Mouse (Mus musculus) hindbrain, embryonic 16.5 days (tissue): ENCODE data around the gene Npm1. TPM values are rescaled to one million over a fixed set of nuclear protein-coding genes. Genes with fewer than 3 reads are reported as not detected.

ENCODE experiments used
- ATAC-seq: fragments of 200-750 bp; cut with Nextera tagmentation; 2 replicates; pipeline ENCODE4 v1.8.0; 2017; ENCODE audit warnings: moderate TSS enrichment, moderate library complexity
- H3K27ac ChIP-seq: fragments of 300-500 bp; sonication (generic); 2 replicates; pipeline ENCODE4 v1.5.1; 2014; ENCODE audit warnings: low read depth, mild to moderate bottlenecking, control low read depth, low read length, moderate library complexity
- H3K27me3 ChIP-seq: fragments of 300-500 bp; sonication (generic); replicated peaks from 2 replicates; pipeline ENCODE4 v1.6.1; 2014; ENCODE audit warnings: low read length; ENCODE audit not compliant: control insufficient read depth, insufficient read depth
- H3K36me3 ChIP-seq: fragments of 300-500 bp; sonication (generic); 2 replicates; pipeline ENCODE4 v1.6.1; 2014; ENCODE audit warnings: mild to moderate bottlenecking, low read length, moderate library complexity, mixed read lengths; ENCODE audit not compliant: control insufficient read depth, insufficient read depth
- H3K4me1 ChIP-seq: fragments of 300-500 bp; sonication (generic); 2 replicates; pipeline ENCODE4 v1.6.1; 2014; ENCODE audit warnings: low read depth, low read length; ENCODE audit not compliant: control insufficient read depth, insufficient read depth
- H3K4me2 ChIP-seq: fragments of 300-500 bp; sonication (generic); 2 replicates; pipeline ENCODE4 v1.6.1; 2014; ENCODE audit warnings: mild to moderate bottlenecking, low read length, control low read depth, moderate library complexity
- H3K4me3 ChIP-seq: fragments of 300-500 bp; sonication (generic); 2 replicates; pipeline ENCODE4 v1.5.1; 2014; ENCODE audit warnings: mild to moderate bottlenecking, low read length, control low read depth, moderate library complexity
- H3K9ac ChIP-seq: fragments of 300-500 bp; sonication (generic); 2 replicates; pipeline ENCODE4 v1.6.1; 2014; ENCODE audit warnings: low read depth, mild to moderate bottlenecking, control low read depth, low read length, moderate library complexity
- H3K9me3 ChIP-seq: fragments of 300-500 bp; sonication (generic); 2 replicates; pipeline ENCODE4 v1.6.1; 2014; ENCODE audit warnings: mild to moderate bottlenecking, low read length, moderate library complexity; ENCODE audit not compliant: control insufficient read depth
- WGBS: fragments of 180-500 bp; shearing (Covaris S2); extraction: QIAGEN DNeasy Blood & Tissue Kit; methylation state at CpG from one replicate; pipeline ENCODE4 v1.1.7; 2014; 5-methylcytosine and 5-hydroxymethylcytosine counted together
- polyA plus RNA-seq: library from polyadenylated mRNA; unstranded; fragments of >200 nt; fragmentation: Nextera tagmentation; extraction: Ambion mirVana; gene quantifications from 2 replicates; pipeline ENCODE4 v1.2.1, GENCODE M21; 2015

Gene Npm1
- polyA plus RNA-seq, 1 experiment from 2014 or later, result 353 TPM

DNA sequence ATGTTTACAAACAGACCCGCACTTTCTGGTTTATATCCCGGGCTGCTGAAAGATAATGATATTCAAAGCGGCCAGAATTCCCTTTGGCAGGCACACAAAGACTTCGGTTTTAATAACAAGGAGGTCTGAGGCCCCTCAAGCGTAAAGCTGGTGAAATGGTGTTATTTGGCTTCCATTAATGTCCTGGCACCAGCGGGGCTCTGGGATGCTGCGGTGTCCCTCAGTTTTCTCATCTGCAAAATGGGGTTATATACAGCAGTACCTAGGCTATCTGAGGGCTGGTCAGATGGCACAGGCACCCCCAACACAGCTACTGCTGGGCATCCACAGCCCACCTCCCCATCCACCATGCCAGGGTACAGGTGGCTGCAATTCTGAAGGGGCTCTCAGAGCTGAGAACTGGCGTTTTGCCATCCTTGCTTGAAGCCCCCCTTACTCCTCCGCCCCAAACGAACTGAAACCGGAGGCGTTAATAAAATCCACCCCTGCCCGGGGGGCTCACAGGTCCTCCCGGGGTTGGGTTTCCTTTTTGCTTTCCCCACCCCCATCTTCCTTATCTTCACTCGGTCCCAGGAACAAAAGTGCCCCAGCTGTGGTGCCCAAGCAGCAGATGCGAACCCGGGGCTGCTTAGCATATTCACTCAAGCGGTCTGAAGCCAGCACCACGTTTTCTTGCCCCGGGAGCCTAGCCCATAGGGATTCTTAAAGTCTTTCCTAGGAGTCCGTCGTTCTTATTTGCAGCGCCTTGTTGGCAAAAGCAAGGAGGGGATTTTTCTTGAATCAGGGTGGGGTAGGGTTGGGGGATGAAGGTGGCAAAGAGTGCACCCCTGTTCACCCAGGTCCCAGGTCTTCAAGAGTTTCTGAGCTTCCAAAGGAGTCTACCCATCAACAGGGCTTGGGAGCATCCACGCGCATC is 32.8 kb upstream of the Npm1 start:
- no peak overlapping the region for H3K27ac ChIP-seq
- peak overlapping the region; percentile 4; the same call in 1 of the 2 replicates for H3K4me2 ChIP-seq
- H3K27me3 ChIP-seq, result peaks cover 54% of the 10 kb centered on the region
- no peak overlapping the region; the same call in 1 of the 2 replicates for H3K9ac ChIP-seq
- H3K4me3 ChIP-seq, result no peak overlapping the region
- peaks cover 2% of the 10 kb centered on the region for H3K4me1 ChIP-seq
- peaks cover 8% of the 10 kb centered on the region for H3K9me3 ChIP-seq
- ATAC-seq, result no peak
- 5% methylated on average over 25 of the region's 25 CpGs for WGBS
- no peaks in the 10 kb centered on the region for H3K36me3 ChIP-seq

DNA sequence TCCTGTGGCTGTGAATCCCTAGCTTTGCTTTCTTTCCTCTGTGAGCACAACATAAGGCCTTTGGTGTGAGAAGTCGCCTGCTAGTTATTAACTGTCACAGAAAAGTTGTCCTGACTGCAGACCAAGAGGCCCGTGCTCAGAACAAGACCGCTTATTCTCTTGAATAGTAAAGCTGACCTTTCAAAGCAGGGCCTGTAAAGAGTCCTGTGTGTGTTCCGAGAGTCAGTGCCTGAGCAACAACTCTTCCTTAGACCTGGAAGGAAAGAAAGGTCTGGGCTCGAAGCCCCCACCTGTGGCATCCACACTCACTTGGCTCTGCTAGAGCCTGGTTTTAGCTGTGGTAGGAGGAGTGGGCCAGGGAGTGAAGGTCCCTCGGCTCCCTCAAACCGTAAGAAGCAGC is 32.1 kb upstream of the Npm1 start:
- no peak overlapping the region for H3K9ac ChIP-seq
- H3K27ac ChIP-seq, result no peak overlapping the region
- H3K36me3 ChIP-seq, result no peaks in the 10 kb centered on the region
- H3K4me2 ChIP-seq, result no peak overlapping the region
- ATAC-seq, result no peak
- peaks cover 58% of the 10 kb centered on the region for H3K27me3 ChIP-seq
- H3K4me1 ChIP-seq, result no peaks in the 10 kb centered on the region
- H3K9me3 ChIP-seq, result peaks cover 8% of the 10 kb centered on the region
- WGBS, result 18% methylated on average over 7 of the region's 7 CpGs
- no peak overlapping the region for H3K4me3 ChIP-seq

DNA sequence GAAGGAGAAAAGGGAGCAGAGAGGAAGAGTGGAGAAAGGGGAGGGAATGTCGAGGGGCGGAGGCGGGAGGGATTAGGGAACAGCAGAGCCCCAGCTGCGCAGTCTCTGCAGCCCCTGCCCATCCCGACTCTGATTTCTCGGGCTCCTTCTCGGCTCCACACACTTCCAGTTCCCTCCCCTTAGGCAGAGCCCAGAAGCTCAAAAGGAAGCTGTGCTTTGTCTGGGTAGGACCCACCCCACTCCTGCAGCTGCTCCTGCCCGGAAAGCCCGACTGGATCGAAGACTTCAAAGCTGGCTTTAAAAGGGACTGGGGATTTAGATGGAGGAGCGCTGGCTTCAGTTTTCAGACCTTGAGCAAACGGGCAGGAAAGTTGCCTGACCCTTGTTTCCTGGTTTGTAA is 30.7 kb upstream of the Npm1 start:
- no peaks in the 10 kb centered on the region for H3K36me3 ChIP-seq
- no peak overlapping the region for H3K4me3 ChIP-seq
- no peaks in the 10 kb centered on the region for H3K4me1 ChIP-seq
- WGBS, result under 1% methylated on average over 12 of the region's 12 CpGs
- H3K27me3 ChIP-seq, result peaks cover 54% of the 10 kb centered on the region
- no peak overlapping the region for H3K27ac ChIP-seq
- peak; percentile 46; the same call in 1 of the 2 replicates for ATAC-seq
- H3K9ac ChIP-seq, result no peak overlapping the region
- H3K4me2 ChIP-seq, result no peak overlapping the region
- peaks cover 8% of the 10 kb centered on the region for H3K9me3 ChIP-seq

DNA sequence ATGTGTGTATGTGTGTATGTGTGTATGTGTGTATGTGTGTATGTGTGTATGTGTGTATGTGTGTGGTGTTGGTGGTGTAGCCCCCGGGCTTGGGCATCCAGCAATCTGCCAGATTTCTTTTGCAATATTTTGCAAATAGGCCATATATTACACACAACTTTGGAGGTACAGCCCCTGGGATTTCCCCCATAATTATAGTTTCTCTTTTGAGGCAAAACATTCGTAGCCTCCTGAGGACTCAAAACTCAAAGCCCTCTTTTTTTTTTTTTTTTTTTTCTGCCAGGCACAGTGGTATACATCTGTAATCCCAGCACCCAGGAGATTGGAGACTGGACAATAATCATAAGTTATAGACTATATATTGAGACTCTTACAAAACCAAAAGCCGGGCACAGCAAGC is 18.8 kb upstream of the Npm1 start:
- Histone ChIP-seq H3K36me3 (no peaks in the 10 kb centered on the region), H3K4me2 (no peak overlapping the region), H3K9me3 (no peaks in the 10 kb centered on the region), H3K9ac (no peak overlapping the region), H3K27ac (no peak overlapping the region), H3K27me3 (peaks cover 4% of the 10 kb centered on the region), H3K4me1 (peaks cover 6% of the 10 kb centered on the region), H3K4me3 (no peak overlapping the region)
- 83% methylated on average over 3 of the region's 3 CpGs for WGBS
- no peak for ATAC-seq

DNA sequence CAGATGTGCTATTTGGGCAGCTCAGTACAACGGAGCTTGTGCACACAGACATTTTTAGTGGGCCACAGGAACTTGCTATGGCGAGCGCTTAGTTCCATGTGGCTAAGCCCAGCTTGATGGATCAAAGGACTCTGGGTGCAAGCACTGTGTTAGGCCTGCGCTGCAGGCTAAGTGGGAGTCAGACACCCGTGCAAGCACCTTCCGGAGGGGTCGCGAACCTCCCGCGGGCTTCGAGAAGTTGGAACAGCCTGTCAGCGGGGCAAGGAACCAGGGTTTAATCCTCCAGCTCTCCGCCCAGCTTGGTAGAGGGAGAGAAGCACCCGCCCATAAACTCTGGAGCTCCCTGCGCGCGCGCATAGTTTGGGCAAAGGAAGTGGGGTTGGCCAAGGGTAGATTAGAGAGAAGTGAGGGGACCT is 17.7 kb upstream of the Npm1 start:
- 4% methylated on average over 18 of the region's 18 CpGs for WGBS
- Histone ChIP-seq H3K9me3 (no peaks in the 10 kb centered on the region), H3K4me2 (peak overlapping the region; percentile 36), H3K4me3 (no peak overlapping the region), H3K27ac (no peak overlapping the region), H3K36me3 (no peaks in the 10 kb centered on the region), H3K4me1 (peaks cover 6% of the 10 kb centered on the region), H3K27me3 (peaks cover 4% of the 10 kb centered on the region), H3K9ac (no peak overlapping the region)
- peak; percentile 51 for ATAC-seq

DNA sequence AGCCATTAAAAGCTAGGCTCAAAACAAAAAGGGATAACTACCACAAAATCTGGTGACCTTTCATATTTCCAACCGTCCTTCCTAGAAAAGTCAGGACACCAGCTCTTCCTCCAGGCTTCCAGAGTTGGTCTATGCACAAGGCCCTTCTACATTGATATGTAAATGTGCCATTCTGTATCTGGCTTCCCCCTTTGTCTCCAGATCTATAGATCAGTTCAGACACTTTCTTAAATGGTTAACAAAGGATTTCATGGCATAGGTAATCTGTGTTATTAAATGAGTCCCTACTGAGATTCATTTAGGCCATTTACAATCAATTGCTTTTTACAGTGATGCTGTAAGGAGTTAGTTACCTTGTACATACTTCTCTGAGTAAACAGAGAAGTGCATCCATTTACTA is 16.8 kb upstream of the Npm1 start:
- 24% methylated on average over 1 of the region's 1 CpGs for WGBS
- Histone ChIP-seq H3K36me3 (no peaks in the 10 kb centered on the region), H3K9ac (no peak overlapping the region), H3K4me3 (no peak overlapping the region), H3K27me3 (peaks cover 4% of the 10 kb centered on the region), H3K4me2 (no peak overlapping the region), H3K9me3 (no peaks in the 10 kb centered on the region), H3K27ac (no peak overlapping the region), H3K4me1 (peaks cover 6% of the 10 kb centered on the region)
- ATAC-seq, result no peak

DNA sequence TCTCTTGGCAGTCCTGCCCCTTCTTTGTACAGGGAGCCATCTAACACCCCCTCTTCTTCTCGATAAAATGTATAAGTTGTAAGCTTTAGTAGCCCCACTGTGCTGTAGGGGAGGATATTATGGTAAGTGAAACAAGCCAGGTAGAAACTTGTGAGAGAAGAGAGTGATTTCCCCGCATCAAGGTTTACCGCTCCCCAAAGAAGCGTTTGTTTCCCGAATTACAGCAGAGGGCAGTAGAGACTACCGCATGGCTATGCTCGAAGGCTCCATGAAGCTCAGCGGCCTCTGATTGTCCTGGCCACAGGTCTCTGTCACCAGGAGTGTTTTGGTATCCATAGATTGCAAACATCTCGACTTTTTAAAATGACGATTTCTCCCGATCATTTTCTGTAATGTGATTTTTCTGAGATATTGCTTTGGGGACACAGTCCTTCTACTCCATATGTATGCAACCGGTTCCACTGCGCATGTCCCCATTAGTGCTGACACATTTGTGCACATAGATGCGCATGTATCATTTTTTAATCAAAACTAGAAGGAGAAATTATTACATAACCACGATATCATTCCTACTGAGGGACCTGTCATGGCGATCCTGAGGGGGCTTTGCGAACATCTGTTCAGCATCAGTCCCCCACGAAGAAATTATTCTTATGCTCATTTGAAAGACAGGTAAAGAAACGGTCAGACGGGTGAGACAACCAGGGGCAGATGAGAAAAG is 13.7 kb upstream of the Npm1 start:
- H3K27ac ChIP-seq, result no peak overlapping the region
- H3K9me3 ChIP-seq, result no peaks in the 10 kb centered on the region
- H3K4me1 ChIP-seq, result peaks cover 6% of the 10 kb centered on the region
- H3K4me3 ChIP-seq, result no peak overlapping the region
- H3K4me2 ChIP-seq, result no peak overlapping the region; the same call in 1 of the 2 replicates
- 27% methylated on average over 20 of the region's 20 CpGs for WGBS
- peak; percentile 74 for ATAC-seq
- H3K9ac ChIP-seq, result no peak overlapping the region
- H3K36me3 ChIP-seq, result no peaks in the 10 kb centered on the region
- peaks cover 4% of the 10 kb centered on the region for H3K27me3 ChIP-seq

DNA sequence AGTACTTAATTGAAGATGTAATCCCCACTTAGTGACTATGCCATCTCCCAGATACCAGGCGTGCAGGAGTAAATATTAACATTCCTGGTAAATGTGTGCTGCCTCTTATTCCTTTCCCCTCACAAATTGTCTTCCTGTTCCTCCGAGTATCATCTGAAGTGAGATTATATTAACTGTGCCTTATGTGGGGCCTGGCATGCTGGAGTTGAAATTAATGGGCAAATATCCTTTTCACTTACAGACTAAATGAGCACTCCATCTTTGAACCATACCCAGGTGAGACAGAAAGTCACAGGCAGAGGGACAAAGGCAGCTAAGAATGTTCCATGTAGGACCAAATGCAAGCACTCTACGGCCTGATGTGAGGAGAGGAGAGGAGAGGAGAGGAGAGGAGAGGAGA is 12.8 kb upstream of the Npm1 start:
- no peak for ATAC-seq
- H3K36me3 ChIP-seq, result no peaks in the 10 kb centered on the region
- 67% methylated on average over 3 of the region's 3 CpGs for WGBS
- H3K27ac ChIP-seq, result no peak overlapping the region
- no peak overlapping the region for H3K4me3 ChIP-seq
- no peak overlapping the region for H3K9ac ChIP-seq
- no peak overlapping the region for H3K4me2 ChIP-seq
- H3K4me1 ChIP-seq, result peaks cover 3% of the 10 kb centered on the region
- H3K9me3 ChIP-seq, result no peaks in the 10 kb centered on the region
- no peaks in the 10 kb centered on the region; the same call in 1 of the 2 replicates for H3K27me3 ChIP-seq

DNA sequence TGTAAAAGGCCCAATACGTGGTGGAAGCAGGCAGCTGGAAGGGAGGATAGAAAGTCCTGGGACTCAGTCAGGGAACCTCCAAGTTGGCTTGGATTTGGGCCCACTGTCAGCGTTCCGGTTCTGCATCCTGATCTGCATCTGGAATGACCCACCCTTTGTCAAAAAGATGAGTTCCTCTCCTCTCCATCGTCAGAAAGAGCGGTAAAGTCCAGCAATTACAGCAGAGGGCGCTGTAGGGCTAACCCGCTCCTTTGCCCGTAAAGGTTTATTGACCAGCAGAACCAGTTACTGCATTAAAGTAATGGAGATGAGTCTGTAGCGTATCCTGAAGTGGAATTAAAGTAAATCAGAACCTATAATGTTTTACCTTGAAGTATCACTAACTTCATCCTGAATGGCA is 7.5 kb upstream of the Npm1 start:
- Histone ChIP-seq H3K4me3 (no peak overlapping the region), H3K9me3 (no peaks in the 10 kb centered on the region), H3K27me3 (no peaks in the 10 kb centered on the region), H3K9ac (no peak overlapping the region), H3K27ac (no peak overlapping the region), H3K4me2 (no peak overlapping the region), H3K4me1 (no peaks in the 10 kb centered on the region), H3K36me3 (no peaks in the 10 kb centered on the region)
- no peak for ATAC-seq
- WGBS, result 14% methylated on average over 9 of the region's 9 CpGs
